Mouse (Mus musculus) C2C12 (cell line): ENCODE measurements around the gene Kcnd2.

ENCODE experiments used
- CTCF ChIP-seq: IDR thresholded peaks from one replicate; pipeline ENCODE4 v1.5.1; 2011; ENCODE audit not compliant: control insufficient read depth, insufficient read depth, insufficient read length
- MAX ChIP-seq: IDR thresholded peaks from one replicate; pipeline ENCODE4 v1.6.1; 2011; ENCODE audit warnings: mild to moderate bottlenecking, control low read depth

DNA sequence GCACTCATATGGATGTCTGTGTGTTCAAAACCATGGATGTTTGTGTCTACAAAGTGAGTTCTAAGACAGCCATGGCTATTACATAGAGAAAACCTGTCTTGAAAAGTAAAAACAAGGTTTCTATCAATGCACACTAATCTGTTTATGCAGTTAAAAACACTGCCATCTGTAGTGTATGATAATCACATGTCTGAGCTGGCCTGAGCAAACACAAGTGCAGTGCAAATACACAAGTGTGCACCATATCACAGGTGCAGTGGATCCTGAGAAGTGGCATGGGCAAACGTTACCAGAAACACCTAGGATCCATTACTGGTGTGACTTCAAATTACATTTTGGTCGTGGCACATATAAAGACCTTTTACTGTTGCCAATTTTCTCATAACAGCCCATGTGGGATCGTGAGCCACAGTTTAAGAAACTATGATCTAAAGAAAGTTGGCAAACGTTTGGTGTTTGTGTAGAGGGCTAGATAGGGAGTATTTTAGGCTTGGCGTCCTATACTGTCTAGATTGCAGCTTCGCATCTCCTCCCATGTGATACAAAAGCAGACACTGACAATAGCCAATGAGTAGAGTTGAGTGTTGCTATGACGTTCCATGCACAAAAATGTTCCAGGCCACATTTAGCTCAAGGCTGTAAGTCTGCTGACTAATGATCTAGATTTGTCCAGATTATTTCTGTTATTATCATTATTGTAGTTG, 559.1 kb downstream of the Kcnd2 start:
- no peak for TF ChIP-seq MAX
- no peak for TF ChIP-seq CTCF
